Mouse (Mus musculus) cerebral cortex, adult 2 months (tissue): ENCODE data around the gene St3gal3.

Source experiments
- whole genome bisulfite sequencing: fragments of 180-500 bp; shearing (Covaris S2); methylation state at CpG from one replicate; pipeline ENCODE4 v1.1.7; 2018; 5-methylcytosine and 5-hydroxymethylcytosine counted together

The St3gal3 gene

DNA sequence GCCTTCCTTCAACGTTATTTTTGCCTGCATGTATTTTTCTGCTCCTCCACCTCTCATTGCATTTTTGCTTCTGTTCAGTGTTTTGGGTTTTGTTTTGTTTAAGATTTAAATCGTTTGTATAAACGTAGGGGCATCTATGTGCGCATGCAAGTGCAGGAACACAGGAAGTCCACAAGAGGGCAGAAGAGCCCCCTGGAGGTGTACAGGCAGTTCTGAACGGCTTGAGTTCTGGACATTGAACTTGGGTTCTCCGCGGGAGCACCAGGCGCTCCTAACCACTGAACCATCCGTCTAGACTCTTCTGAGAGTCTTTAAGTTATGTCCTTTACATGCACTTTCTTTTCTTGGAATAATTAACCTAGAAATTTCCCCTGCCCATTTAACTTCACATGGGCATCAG lies 44.8 kb downstream of the St3gal3 start:
- WGBS = 37% methylated on average over 9 of the region's 9 CpGs

- WGBS = 83% methylated on average over 2 of the region's 2 CpGs
Measured at GRCm38 (mm10) chr4:118088771-118089170, 45.9 kb downstream of the St3gal3 start.

- 54% methylated on average over 4 of the region's 4 CpGs for WGBS
Measured at GRCm38 (mm10) chr4:118085025-118085424, 49.7 kb downstream of the St3gal3 start.

GRCm38 (mm10) chr4:118083217-118083951 lies 51.3 kb downstream of the St3gal3 start:
- WGBS = 26% methylated on average over 14 of the region's 14 CpGs

DNA sequence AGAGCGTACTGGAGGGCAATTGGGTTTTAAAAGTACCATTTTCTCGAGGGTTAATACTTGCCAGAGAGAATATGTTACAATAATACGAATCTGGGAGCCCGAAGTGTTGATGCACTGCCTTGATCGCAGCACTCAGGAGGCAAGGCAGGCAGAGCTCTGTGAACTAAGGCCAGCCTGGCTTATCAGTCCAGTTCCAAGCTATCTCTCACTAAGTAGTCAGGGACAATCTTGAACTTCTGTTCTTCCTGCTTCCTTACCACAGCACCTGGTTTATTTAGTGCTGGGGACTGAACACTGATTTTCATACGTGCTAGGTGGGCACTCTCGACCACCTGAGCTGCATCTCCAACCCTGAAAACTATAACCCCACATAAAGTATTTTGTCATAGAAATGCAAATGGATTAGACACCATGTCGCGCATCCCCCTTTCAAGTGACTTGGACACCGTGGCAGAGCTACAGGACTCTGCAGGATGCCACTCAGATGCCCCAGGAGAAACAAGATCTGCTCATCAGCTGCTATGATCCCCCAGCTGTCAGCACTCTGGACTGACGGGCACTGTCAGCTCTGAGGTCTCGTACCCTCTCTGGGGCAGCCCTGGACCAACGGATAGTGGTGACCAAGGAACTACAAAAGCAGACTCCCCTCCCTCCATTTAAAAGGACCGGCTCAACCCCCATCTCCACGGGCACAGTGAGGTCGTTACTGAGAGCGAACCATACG lies 52.9 kb downstream of the St3gal3 start:
- 94% methylated on average over 18 of the region's 18 CpGs for WGBS

GRCm38 (mm10) chr4:118080481-118080880 lies 54.2 kb downstream of the St3gal3 start:
- WGBS = 77% methylated on average over 8 of the region's 8 CpGs

- WGBS = 90% methylated on average over 8 of the region's 8 CpGs
Measured at GRCm38 (mm10) chr4:118079195-118079594, 55.5 kb downstream of the St3gal3 start.

- WGBS = 83% methylated on average over 9 of the region's 9 CpGs
Measured at GRCm38 (mm10) chr4:118078576-118078975, 56.1 kb downstream of the St3gal3 start.

GRCm38 (mm10) chr4:118077293-118077752 lies 57.4 kb downstream of the St3gal3 start:
- WGBS = 73% methylated on average over 12 of the region's 12 CpGs

- 96% methylated on average over 1 of the region's 1 CpGs for WGBS
Measured at GRCm38 (mm10) chr4:118076648-118077047, 58.1 kb downstream of the St3gal3 start.

GRCm38 (mm10) chr4:118075343-118075742 lies 59.4 kb downstream of the St3gal3 start:
- 92% methylated on average over 9 of the region's 9 CpGs for WGBS

GRCm38 (mm10) chr4:118074236-118074635 lies 60.5 kb downstream of the St3gal3 start:
- whole genome bisulfite sequencing = 90% methylated on average over 4 of the region's 4 CpGs

GRCm38 (mm10) chr4:118073128-118073527 lies 61.6 kb downstream of the St3gal3 start:
- WGBS = 92% methylated on average over 6 of the region's 6 CpGs

- 77% methylated on average over 7 of the region's 7 CpGs for WGBS
Measured at GRCm38 (mm10) chr4:118071891-118072290, 62.8 kb downstream of the St3gal3 start.

- WGBS = 69% methylated on average over 9 of the region's 9 CpGs
Measured at GRCm38 (mm10) chr4:118070255-118071234, 64.2 kb downstream of the St3gal3 start.

DNA sequence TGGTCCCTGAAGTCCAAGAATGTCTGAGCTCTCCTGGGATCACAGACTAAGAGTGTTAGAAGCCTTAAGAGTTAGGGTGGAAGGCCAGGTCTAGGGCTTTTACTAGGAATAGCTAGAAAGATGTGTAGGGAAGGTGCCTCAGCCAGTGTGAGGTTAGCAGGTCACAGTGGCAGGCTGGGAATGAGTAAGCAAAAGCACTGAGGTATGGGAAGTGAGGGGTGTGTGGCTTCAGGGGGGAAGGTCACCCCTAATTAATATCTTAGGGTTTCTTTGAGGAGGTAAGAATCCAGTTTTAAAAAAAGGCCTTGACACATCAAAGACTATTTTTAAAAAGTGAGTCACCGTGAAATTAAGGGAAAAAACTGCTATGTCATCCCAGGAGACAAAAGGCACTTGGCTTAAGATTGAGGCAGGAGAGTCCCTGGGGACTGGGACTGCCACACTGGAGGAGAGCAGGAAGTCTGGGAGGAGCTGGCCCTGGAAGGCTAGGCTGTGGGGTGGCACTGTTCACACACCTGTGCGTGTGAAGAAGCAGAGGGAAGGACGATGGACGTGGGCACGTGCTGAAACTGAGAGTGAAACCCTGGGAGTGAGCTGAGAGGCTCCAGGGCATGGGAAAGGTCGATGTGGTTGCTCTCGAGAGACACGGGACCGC lies 72.8 kb downstream of the St3gal3 start:
- 55% methylated on average over 9 of the region's 9 CpGs for WGBS

DNA sequence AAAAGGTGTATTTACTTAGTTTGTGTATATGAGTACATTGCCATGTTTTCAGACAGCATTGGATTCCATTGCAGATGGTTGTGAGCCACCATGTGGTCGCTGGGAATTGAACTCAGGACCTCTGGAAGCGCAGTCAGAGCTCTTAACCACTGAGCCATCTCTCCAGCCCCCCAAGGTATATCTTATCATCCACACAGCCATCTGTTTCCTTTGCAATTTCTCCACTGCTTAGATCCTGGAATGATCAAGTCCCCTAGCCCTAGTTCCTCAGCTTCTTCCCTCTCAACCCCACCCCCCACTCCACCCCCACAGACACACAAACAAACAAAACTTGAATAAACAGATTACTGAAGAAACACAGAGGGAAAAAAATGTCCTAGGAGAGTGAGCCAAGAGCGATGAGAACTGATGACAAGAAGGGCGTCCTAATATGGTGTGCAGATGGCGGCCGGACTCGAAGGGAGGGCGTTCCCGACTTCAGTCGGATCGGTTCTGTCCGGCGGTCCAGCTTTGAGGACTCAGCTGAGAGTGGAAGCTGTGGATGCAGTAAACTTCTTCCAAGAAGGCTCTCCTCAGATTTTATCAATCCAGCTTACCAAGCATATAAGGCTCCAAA lies 73.7 kb downstream of the St3gal3 start:
- WGBS = 92% methylated on average over 13 of the region's 13 CpGs

DNA sequence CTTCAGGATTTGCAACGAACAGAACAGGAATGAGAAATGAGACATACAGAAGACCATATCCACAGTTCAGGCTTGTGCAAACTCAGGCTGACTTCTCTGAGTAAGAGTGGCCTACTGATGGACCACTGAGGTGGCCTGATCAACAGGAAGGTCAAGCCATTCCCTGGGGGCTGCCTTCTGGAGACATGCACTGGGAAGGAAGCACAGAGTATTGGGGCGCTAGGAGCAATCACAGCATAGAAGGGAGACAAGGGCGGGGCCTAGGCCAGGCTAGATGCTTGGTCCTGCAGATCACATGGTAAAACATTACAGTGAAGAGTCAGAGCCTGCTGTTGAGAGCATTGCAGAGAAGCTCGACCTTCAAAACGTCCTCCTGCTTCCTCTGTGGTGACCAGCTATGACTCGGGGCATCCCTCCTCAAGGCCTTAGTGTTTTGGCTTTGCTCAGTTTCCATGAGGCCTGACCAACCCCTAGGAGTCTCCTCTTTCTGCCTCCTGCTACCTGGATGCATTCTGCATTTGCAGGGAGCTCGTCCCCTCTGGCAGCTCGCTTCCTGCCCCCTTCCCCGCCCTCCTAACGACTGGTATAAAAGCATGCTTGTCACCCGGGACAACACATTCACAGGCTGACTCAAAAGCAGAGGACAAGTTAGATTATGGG lies 74.8 kb downstream of the St3gal3 start:
- WGBS = 69% methylated on average over 11 of the region's 11 CpGs

GRCm38 (mm10) chr4:118058116-118058677 lies 76.5 kb downstream of the St3gal3 start:
- 62% methylated on average over 12 of the region's 12 CpGs for WGBS

DNA sequence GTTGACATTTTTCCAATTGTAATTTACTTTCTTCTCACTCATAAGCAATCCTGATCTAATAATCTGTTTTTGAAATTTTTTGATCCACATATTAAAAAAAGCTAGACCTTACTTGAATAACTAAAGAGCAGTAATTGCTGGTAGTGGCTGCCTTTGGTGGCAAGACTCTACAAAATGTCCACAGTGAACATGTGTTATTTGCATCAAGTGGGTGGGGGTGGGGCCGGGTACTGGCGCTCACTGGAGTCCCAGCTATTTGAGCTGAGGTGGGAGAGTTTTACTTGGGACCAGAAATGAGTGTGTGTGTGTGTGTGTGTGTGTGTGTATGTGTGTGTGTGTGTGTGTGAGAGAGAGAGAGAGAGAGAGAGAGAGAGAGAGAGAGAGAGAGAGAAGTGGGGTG lies 77.6 kb downstream of the St3gal3 start:
- 82% methylated on average over 2 of the region's 2 CpGs for WGBS
